Mouse (Mus musculus) MEL (cell line): ENCODE measurements at regions not wholly inside any gene's neighbourhood (a gene's known extent, or its start where the extent isn't known, plus 50 kb on each side); places are given as distances from the start of the nearest gene placed in this dataset.

Experiments used
- DNase-seq: peaks from one replicate; pipeline ENCODE4 v3.0.0; 2011; ENCODE audit warnings: low read depth, low spot score
- H3K27ac ChIP-seq: 2 replicates; pipeline ENCODE4 v1.5.1; 2012; ENCODE audit warnings: low read depth, mild to moderate bottlenecking, control low read depth, low read length, moderate library complexity; ENCODE audit not compliant: control insufficient read depth
- H3K27me3 ChIP-seq, 2 experiments: fragments of 150-350 bp in 1 of 2; sonication (generic) in 1 of 2; 2 replicates each; pipeline ENCODE4 v1.6.1; 2012; ENCODE audit warnings: low read length in 2 of 2, mild to moderate bottlenecking in 2 of 2, improper control_type of control experiment in 1 of 2, moderate library complexity in 1 of 2; ENCODE audit not compliant: insufficient read depth in 2 of 2, control insufficient read depth in 1 of 2
- H3K36me3 ChIP-seq, 2 experiments: 2 replicates each; pipeline ENCODE4 v1.6.1; 2012 to 2014; ENCODE audit warnings: low read length in 2 of 2, improper control_type of control experiment in 1 of 2, inconsistent platforms in 1 of 2, mild to moderate bottlenecking in 1 of 2; ENCODE audit not compliant: insufficient read depth in 2 of 2, control insufficient read depth in 1 of 2
- H3K4me1 ChIP-seq, 2 experiments: fragments of 150-350 bp in 1 of 2; sonication (generic) in 1 of 2; 2 replicates each; pipeline ENCODE4 v1.6.1; 2012; ENCODE audit warnings: low read length in 2 of 2, improper control_type of control experiment in 1 of 2, mild to moderate bottlenecking in 1 of 2; ENCODE audit not compliant: insufficient read depth in 2 of 2, control insufficient read depth in 1 of 2
- H3K4me3 ChIP-seq, 2 experiments: fragments of 150-350 bp in 1 of 2; sonication (generic) in 1 of 2; 2 replicates each; pipeline ENCODE4 v1.5.1; 2012; ENCODE audit warnings: low read depth in 2 of 2, low read length in 2 of 2, mild to moderate bottlenecking in 2 of 2, moderate library complexity in 2 of 2, control low read depth in 1 of 2, improper control_type of control experiment in 1 of 2; ENCODE audit not compliant: control insufficient read depth in 1 of 2, insufficient read depth in 1 of 2
- H3K79me2 ChIP-seq: 2 replicates; pipeline ENCODE4 v1.6.1; 2012; ENCODE audit warnings: mild to moderate bottlenecking, low read length, moderate library complexity; ENCODE audit not compliant: control insufficient read depth, poor library complexity, insufficient read depth
- H3K9ac ChIP-seq: 2 replicates; pipeline ENCODE4 v1.6.1; 2012; ENCODE audit warnings: low read depth, mild to moderate bottlenecking, control low read depth, low read length, moderate library complexity; ENCODE audit not compliant: control insufficient read depth, poor library complexity, severe bottlenecking
- H3K9me3 ChIP-seq: fragments of 150-350 bp; sonication (generic); replicated peaks from 2 replicates; pipeline ENCODE4 v1.6.1; 2012; ENCODE audit warnings: mild to moderate bottlenecking, low read length, improper control_type of control experiment, moderate library complexity; ENCODE audit not compliant: insufficient read depth
- BHLHE40 ChIP-seq: IDR thresholded peaks from 2 replicates; pipeline ENCODE4 v1.6.1; 2012; ENCODE audit warnings: low read depth, mild to moderate bottlenecking, inconsistent platforms, low read length, improper control_type of control experiment, borderline replicate concordance
- E2F4 ChIP-seq: IDR thresholded peaks from 2 replicates; pipeline ENCODE4 v1.6.1; 2011; ENCODE audit warnings: low read depth, low read length, improper control_type of control experiment, borderline replicate concordance
- EP300 ChIP-seq, 2 experiments: IDR thresholded peaks; 2 replicates each; pipeline ENCODE4 v1.6.1; 2011; ENCODE audit warnings: improper control_type of control experiment in 2 of 2, low read length in 2 of 2, low read depth in 1 of 2, mild to moderate bottlenecking in 1 of 2
- ETS1 ChIP-seq: IDR thresholded peaks from 2 replicates; pipeline ENCODE4 v1.6.1; 2012; ENCODE audit warnings: low read depth, mild to moderate bottlenecking, inconsistent platforms, low read length, improper control_type of control experiment, moderate library complexity
- GABPA ChIP-seq: IDR thresholded peaks from 2 replicates; pipeline ENCODE4 v1.6.1; 2012; ENCODE audit warnings: low read depth, mild to moderate bottlenecking, inconsistent platforms, low read length, improper control_type of control experiment, moderate library complexity
- JUND ChIP-seq: IDR thresholded peaks from 2 replicates; pipeline ENCODE4 v1.6.1; 2011; ENCODE audit warnings: low read depth, mild to moderate bottlenecking, improper control_type of control experiment, low read length
- KAT2A ChIP-seq: conservative IDR thresholded peaks from 2 replicates; pipeline ENCODE4 v1.6.1; 2012; ENCODE audit warnings: low read depth, low read length, improper control_type of control experiment, inconsistent platforms
- MYB ChIP-seq: IDR thresholded peaks from 2 replicates; pipeline ENCODE4 v1.6.1; 2011; ENCODE audit warnings: mild to moderate bottlenecking, low read depth, low read length, improper control_type of control experiment
- MYC ChIP-seq: IDR thresholded peaks from 2 replicates; pipeline ENCODE4 v1.6.1; 2011; ENCODE audit warnings: low read depth, mild to moderate bottlenecking, low read length, improper control_type of control experiment, moderate library complexity
- NELFE ChIP-seq: IDR thresholded peaks from 2 replicates; pipeline ENCODE4 v1.6.1; 2011; ENCODE audit warnings: low read depth, low read length, improper control_type of control experiment
- NRF1 ChIP-seq: IDR thresholded peaks from 2 replicates; pipeline ENCODE4 v1.6.1; 2014; ENCODE audit warnings: low read depth, mild to moderate bottlenecking, inconsistent platforms, low read length, improper control_type of control experiment, moderate library complexity; ENCODE audit not compliant: poor library complexity, insufficient read depth, severe bottlenecking
- POLR2AphosphoS2 ChIP-seq: IDR thresholded peaks from 2 replicates; pipeline ENCODE4 v1.6.1; 2011; ENCODE audit warnings: low read length, improper control_type of control experiment
- TAL1 ChIP-seq: IDR thresholded peaks from 2 replicates; pipeline ENCODE4 v1.6.1; 2012; ENCODE audit warnings: mild to moderate bottlenecking, inconsistent platforms, low read length, moderate library complexity, mixed read lengths
- TCF12 ChIP-seq: IDR thresholded peaks from 2 replicates; pipeline ENCODE4 v1.6.1; 2014; ENCODE audit warnings: low read depth, mild to moderate bottlenecking, inconsistent platforms, low read length, improper control_type of control experiment, moderate library complexity
- USF2 ChIP-seq, 2 experiments: IDR thresholded peaks; 2 replicates each; pipeline ENCODE4 v1.6.1; 2011 to 2012; ENCODE audit warnings: improper control_type of control experiment in 2 of 2, low read length in 2 of 2, borderline replicate concordance in 1 of 2, inconsistent platforms in 1 of 2, low read depth in 1 of 2, mild to moderate bottlenecking in 1 of 2; ENCODE audit not compliant: insufficient read depth in 1 of 2
- ZNF384 ChIP-seq: IDR thresholded peaks from 2 replicates; pipeline ENCODE4 v1.6.1; 2012; ENCODE audit warnings: low read depth, mild to moderate bottlenecking, inconsistent platforms, low read length, improper control_type of control experiment

- H3K4me3 ChIP-seq, result no peak overlapping the region
- no peaks in the 10 kb centered on the region for H3K79me2 ChIP-seq
Observed at GRCm38 (mm10) chr19:19523629-19524028, 412.6 kb upstream of the Rorb start.

GRCm38 (mm10) chr19:19478192-19478932 lies 367.4 kb upstream of the Rorb start:
- Histone ChIP-seq H3K27me3 (no peaks in the 10 kb centered on the region), H3K9ac (no peak overlapping the region), H3K9me3 (no peaks in the 10 kb centered on the region), H3K79me2 (no peaks in the 10 kb centered on the region), H3K4me1 (no peaks in the 10 kb centered on the region), H3K36me3 (no peaks in the 10 kb centered on the region), H3K27ac (no peak overlapping the region), H3K4me3 (no peak overlapping the region)
- TF ChIP-seq NELFE (no peak), MYB (no peak), E2F4 (no peak)
- DNase-seq, result no peak

More at GRCm38 (mm10) chr19:19523629-19524028, 412.6 kb upstream of the Rorb start:
- Histone ChIP-seq H3K27ac (no peak overlapping the region), H3K27me3 (no peaks in the 10 kb centered on the region), H3K4me1 (no peaks in the 10 kb centered on the region), H3K36me3 (no peaks in the 10 kb centered on the region), H3K9me3 (no peaks in the 10 kb centered on the region), H3K9ac (no peak overlapping the region)
- TF ChIP-seq NRF1 (no peak), TAL1 (no peak), USF2 (IDR thresholded peaks at IDR 0.05; ENCODE audit: borderline replicate concordance in 1 of 2, insufficient read depth in 1 of 2, low read depth in 1 of 2, low read length in 2 of 2) (no peak), ETS1 (no peak), POLR2AphosphoS2 (no peak), GABPA (no peak), ZNF384 (no peak), MYC (no peak), KAT2A (no peak), BHLHE40 (no peak), EP300 (IDR thresholded peaks at IDR 0.05; ENCODE audit: low read depth in 1 of 2, low read length in 2 of 2) (no peak), JUND (no peak), E2F4 (no peak), TCF12 (no peak)
- DNase-seq, result no peak
